Mouse (Mus musculus) embryonic fibroblast, embryonic 13.5 days (primary cell): Measurements from ENCODE around the gene Rhno1. TPM values are rescaled to one million over a fixed set of nuclear protein-coding genes. Genes with fewer than 3 reads are reported as not detected.

Experiments used
- H3K27ac ChIP-seq: 2 replicates; pipeline ENCODE4 v1.5.1; 2012; ENCODE audit warnings: low read length, control low read depth, inconsistent platforms; ENCODE audit not compliant: insufficient read depth
- H3K4me1 ChIP-seq: 2 replicates; pipeline ENCODE4 v1.6.1; 2011; ENCODE audit warnings: low read length; ENCODE audit not compliant: control insufficient read depth, insufficient read depth
- H3K4me3 ChIP-seq: 2 replicates; pipeline ENCODE4 v1.5.1; 2011; ENCODE audit warnings: mild to moderate bottlenecking, control low read depth, low read length; ENCODE audit not compliant: insufficient read depth
- CTCF ChIP-seq: IDR thresholded peaks from 2 replicates; pipeline ENCODE4 v1.5.1; 2011; ENCODE audit warnings: mild to moderate bottlenecking, control low read depth, low read length, moderate library complexity, borderline replicate concordance; ENCODE audit not compliant: insufficient read depth
- POLR2A ChIP-seq: IDR thresholded peaks from 2 replicates; pipeline ENCODE4 v1.6.1; 2011; ENCODE audit warnings: low read depth, mild to moderate bottlenecking, control low read depth, low read length, moderate library complexity
- polyA plus RNA-seq: library from polyadenylated mRNA; stranded (reverse); fragments of >200 nt; gene quantifications from 2 replicates; pipeline ENCODE4 v1.2.4, GENCODE M21; 2011; ENCODE audit warnings: low read depth; ENCODE audit not compliant: missing spikeins, insufficient read length

Gene Rhno1
- polyA plus RNA-seq, 1 experiment = 39.6 TPM

GRCm38 (mm10) chr6:128338876-128339275 is 23.8 kb downstream of the Rhno1 start:
- Histone ChIP-seq H3K27ac (0 out of 2 replicates have a peak overlapping the region, but pooled peaks have one; percentile 2), H3K4me3 (no peak overlapping the region), H3K4me1 (peaks cover 17% of the 10 kb centered on the region)
- TF ChIP-seq CTCF (no peak), POLR2A (no peak)

- Histone ChIP-seq H3K27ac (no peak overlapping the region), H3K4me3 (no peak overlapping the region), H3K4me1 (peaks cover 10% of the 10 kb centered on the region)
- no peak for TF ChIP-seq CTCF
Observed at GRCm38 (mm10) chr6:128337467-128337866, 25.2 kb downstream of the Rhno1 start.

GRCm38 (mm10) chr6:128334397-128335124 is 28.1 kb downstream of the Rhno1 start:
- no peak for TF ChIP-seq CTCF
- TF ChIP-seq POLR2A = no peak
- no peak overlapping the region; the same call in 1 of the 2 replicates for H3K27ac ChIP-seq
- peaks cover 5% of the 10 kb centered on the region; the same call in 1 of the 2 replicates for H3K4me1 ChIP-seq
- no peak overlapping the region for H3K4me3 ChIP-seq

GRCm38 (mm10) chr6:128318317-128318716 is 44.4 kb downstream of the Rhno1 start:
- no peaks in the 10 kb centered on the region for H3K4me1 ChIP-seq
- TF ChIP-seq POLR2A (no peak), CTCF (no peak)
- H3K27ac ChIP-seq = no peak overlapping the region
- no peak overlapping the region for H3K4me3 ChIP-seq

- H3K27ac ChIP-seq = no peak overlapping the region
- H3K4me1 ChIP-seq = no peaks in the 10 kb centered on the region
- H3K4me3 ChIP-seq = no peak overlapping the region
- TF ChIP-seq POLR2A = no peak
Observed at GRCm38 (mm10) chr6:128315597-128315996, 47.1 kb downstream of the Rhno1 start.

GRCm38 (mm10) chr6:128314796-128315195 is 47.9 kb downstream of the Rhno1 start:
- H3K4me1 ChIP-seq = no peaks in the 10 kb centered on the region
- no peak overlapping the region for H3K27ac ChIP-seq
- TF ChIP-seq CTCF (no peak), POLR2A (no peak)
- no peak overlapping the region for H3K4me3 ChIP-seq

GRCm38 (mm10) chr6:128308311-128308710 is 54.4 kb downstream of the Rhno1 start:
- Histone ChIP-seq H3K27ac (no peak overlapping the region), H3K4me1 (no peaks in the 10 kb centered on the region), H3K4me3 (no peak overlapping the region)
- TF ChIP-seq POLR2A = no peak
- TF ChIP-seq CTCF = peak; percentile 72; the same call in 1 of the 2 replicates

Other genes starting within 250 kb of the Rhno1 start
- gene Tspan9, start 219.3 kb downstream of the Rhno1 start, polyA plus RNA-seq = 72.2 and 113 TPM in 2 replicates
- gene Tead4, start 62.1 kb downstream of the Rhno1 start, polyA plus RNA-seq = 3.0 and 4.2 TPM in 2 replicates
- gene Tulp3, start 7.1 kb downstream of the Rhno1 start, polyA plus RNA-seq = 56.8 and 67.0 TPM in 2 replicates
- gene Foxm1, start 56 bp upstream of the Rhno1 start, polyA plus RNA-seq = 41.6 and 45.7 TPM in 2 replicates
- gene Tex52, start 12.5 kb upstream of the Rhno1 start, polyA plus RNA-seq = not detected in 2 replicates
- not detected in 2 replicates for gene Gm44596, start 12.6 kb upstream of the Rhno1 start, polyA plus RNA-seq
- 3.5 and 9.1 TPM in 2 replicates for gene Nrip2, start 36.4 kb upstream of the Rhno1 start, polyA plus RNA-seq
- gene Itfg2, start 62.0 kb upstream of the Rhno1 start, polyA plus RNA-seq = 12.1 and 15.2 TPM in 2 replicates
- 79.9 and 102 TPM in 2 replicates for gene Fkbp4, start 75.8 kb upstream of the Rhno1 start, polyA plus RNA-seq
- not detected in 2 replicates for gene Pzp, start 163.8 kb upstream of the Rhno1 start, polyA plus RNA-seq
- not detected in 2 replicates for gene A2ml1, start 218.7 kb upstream of the Rhno1 start, polyA plus RNA-seq